Mouse (Mus musculus): Measurements from ENCODE around the gene Hk2. TPM values are rescaled to one million over a fixed set of nuclear protein-coding genes. Genes with fewer than 3 reads are reported as not detected.
"Not testable (repeated sequence)": the region's sequence is repeated elsewhere in the genome, so short reads cannot be mapped to it uniquely, and the experiment has no call there.

Hk2 gene
- polyA plus RNA-seq, 3 experiments from 2014 or later = 3.9 to 9.0 (median 4.5) TPM

- ATAC-seq = peak; percentile 92
These were observed 34.0 kb downstream of the Hk2 start for GRCm38 (mm10) chr6:82740269-82740668.

GRCm38 (mm10) chr6:82737634-82738540 is 36.4 kb downstream of the Hk2 start:
- ATAC-seq = no peak

- ATAC-seq = no peak
These were observed 37.3 kb downstream of the Hk2 start for GRCm38 (mm10) chr6:82736626-82737600.

GRCm38 (mm10) chr6:82735347-82735746 is 38.9 kb downstream of the Hk2 start:
- no peak for ATAC-seq

GRCm38 (mm10) chr6:82728635-82729034 is 45.6 kb downstream of the Hk2 start:
- ATAC-seq = no peak

GRCm38 (mm10) chr6:82727206-82727605 is 47.0 kb downstream of the Hk2 start:
- ATAC-seq = no peak

GRCm38 (mm10) chr6:82723321-82723720 is 50.9 kb downstream of the Hk2 start:
- no peak for ATAC-seq

- ATAC-seq = no peak
These were observed 58.1 kb downstream of the Hk2 start for GRCm38 (mm10) chr6:82716126-82716525.

- no peak for ATAC-seq
These were observed 58.6 kb downstream of the Hk2 start for GRCm38 (mm10) chr6:82715653-82716052.

GRCm38 (mm10) chr6:82715253-82715652 is 59.0 kb downstream of the Hk2 start:
- ATAC-seq = no peak

- no peak for ATAC-seq
These were observed 59.4 kb downstream of the Hk2 start for GRCm38 (mm10) chr6:82714841-82715240.

GRCm38 (mm10) chr6:82714243-82714642 is 60.0 kb downstream of the Hk2 start:
- ATAC-seq = peak; percentile 84

GRCm38 (mm10) chr6:82707742-82708141 is 66.5 kb downstream of the Hk2 start:
- no peak for ATAC-seq

GRCm38 (mm10) chr6:82707241-82707640 is 67.0 kb downstream of the Hk2 start:
- ATAC-seq = no peak

GRCm38 (mm10) chr6:82705221-82705620 is 69.0 kb downstream of the Hk2 start, which contains the start of gene Pole4:
Gene Pole4 (minus strand): TSS chr6:82705365.
- ATAC-seq = no peak

- ATAC-seq = no peak
These were observed 70.5 kb downstream of the Hk2 start for GRCm38 (mm10) chr6:82703710-82704109.

GRCm38 (mm10) chr6:82702593-82703017 is 71.6 kb downstream of the Hk2 start:
- ATAC-seq = peak; percentile 91

- no peak for ATAC-seq
These were observed 73.0 kb downstream of the Hk2 start for GRCm38 (mm10) chr6:82701296-82701695.

- ATAC-seq = no peak
These were observed 74.4 kb downstream of the Hk2 start for GRCm38 (mm10) chr6:82699831-82700230.

- ATAC-seq = no peak
These were observed 77.5 kb downstream of the Hk2 start for GRCm38 (mm10) chr6:82696736-82697135.

- no peak for ATAC-seq
These were observed 79.6 kb downstream of the Hk2 start for GRCm38 (mm10) chr6:82694668-82695067.

- ATAC-seq = no peak
These were observed 84.8 kb downstream of the Hk2 start for GRCm38 (mm10) chr6:82689474-82689873.

- ATAC-seq = not testable (repeated sequence)
These were observed 85.7 kb downstream of the Hk2 start for GRCm38 (mm10) chr6:82688586-82688985.
